Mouse (Mus musculus) heart, embryonic 13.5 days (tissue): ENCODE measurements at regions not wholly inside any gene's neighbourhood (a gene's known extent, or its start where the extent isn't known, plus 50 kb on each side); places are given as distances from the start of the nearest gene placed in this dataset.

ENCODE experiments used
- ATAC-seq: fragments of 200-750 bp; cut with Nextera tagmentation; 2 replicates; pipeline ENCODE4 v1.8.0; 2017; ENCODE audit warnings: moderate TSS enrichment; ENCODE audit not compliant: insufficient number of reproducible peaks, low FRiP score, low TSS enrichment; ENCODE audit errors: extremely low read depth
- H3K27ac ChIP-seq: fragments of 300-500 bp; sonication (generic); replicated peaks from 2 replicates; pipeline ENCODE4 v1.5.1; 2015; ENCODE audit warnings: moderate library complexity, mild to moderate bottlenecking, inconsistent platforms
- H3K27me3 ChIP-seq: fragments of 300-500 bp; sonication (generic); replicated peaks from 2 replicates; pipeline ENCODE4 v1.6.1; 2015; ENCODE audit warnings: mild to moderate bottlenecking, inconsistent platforms
- H3K36me3 ChIP-seq: fragments of 300-500 bp; sonication (generic); 2 replicates; pipeline ENCODE4 v1.6.1; 2015; ENCODE audit warnings: mild to moderate bottlenecking, inconsistent platforms
- H3K4me1 ChIP-seq: fragments of 300-500 bp; sonication (generic); 2 replicates; pipeline ENCODE4 v1.6.1; 2015; ENCODE audit warnings: inconsistent platforms
- H3K4me2 ChIP-seq: fragments of 300-500 bp; sonication (generic); 2 replicates; pipeline ENCODE4 v1.6.1; 2015; ENCODE audit warnings: inconsistent platforms, mild to moderate bottlenecking, moderate library complexity
- H3K4me3 ChIP-seq: fragments of 300-500 bp; sonication (generic); 2 replicates; pipeline ENCODE4 v1.5.1; 2015; ENCODE audit warnings: moderate library complexity, mild to moderate bottlenecking, inconsistent platforms
- H3K9ac ChIP-seq: fragments of 300-500 bp; sonication (generic); 2 replicates; pipeline ENCODE4 v1.6.1; 2015; ENCODE audit warnings: inconsistent platforms, mild to moderate bottlenecking, moderate library complexity
- H3K9me3 ChIP-seq: fragments of 300-500 bp; sonication (generic); 2 replicates; pipeline ENCODE4 v1.6.1; 2016; ENCODE audit warnings: inconsistent platforms
- whole genome bisulfite sequencing: fragments of 180-500 bp; shearing (Covaris S2); methylation state at CpG from one replicate; pipeline ENCODE4 v1.1.7; 2015; ENCODE audit warnings: mixed read lengths; 5-methylcytosine and 5-hydroxymethylcytosine counted together

- no peak overlapping the region for H3K4me3 ChIP-seq
- H3K36me3 ChIP-seq = no peaks in the 10 kb centered on the region
- WGBS = 78% methylated on average over 5 of the region's 5 CpGs
- ATAC-seq = no peak
- no peaks in the 10 kb centered on the region for H3K9me3 ChIP-seq
- H3K27me3 ChIP-seq = no peaks in the 10 kb centered on the region
- H3K27ac ChIP-seq = no peak overlapping the region
- no peak overlapping the region for H3K9ac ChIP-seq
- H3K4me1 ChIP-seq = no peaks in the 10 kb centered on the region
- no peak overlapping the region for H3K4me2 ChIP-seq
These were observed 2942.3 kb upstream of the Gm7489 start for GRCm38 (mm10) chr15:50942429-50942828.

GRCm38 (mm10) chr15:50944976-50945375 is 2939.7 kb upstream of the Gm7489 start:
- Histone ChIP-seq H3K4me3 (no peak overlapping the region), H3K9ac (no peak overlapping the region), H3K27ac (no peak overlapping the region), H3K9me3 (no peaks in the 10 kb centered on the region), H3K4me1 (no peaks in the 10 kb centered on the region), H3K27me3 (no peaks in the 10 kb centered on the region), H3K36me3 (no peaks in the 10 kb centered on the region), H3K4me2 (no peak overlapping the region)
- ATAC-seq = no peak
- 88% methylated on average over 4 of the region's 4 CpGs for WGBS

GRCm38 (mm10) chr15:50959109-50959508 is 2925.6 kb upstream of the Gm7489 start:
- ATAC-seq = no peak
- H3K27ac ChIP-seq = no peak overlapping the region
- no peaks in the 10 kb centered on the region for H3K9me3 ChIP-seq
- H3K9ac ChIP-seq = no peak overlapping the region
- 67% methylated on average over 3 of the region's 3 CpGs for WGBS
- H3K36me3 ChIP-seq = no peaks in the 10 kb centered on the region
- no peaks in the 10 kb centered on the region for H3K27me3 ChIP-seq
- no peak overlapping the region for H3K4me2 ChIP-seq
- H3K4me3 ChIP-seq = no peak overlapping the region
- H3K4me1 ChIP-seq = no peaks in the 10 kb centered on the region

GRCm38 (mm10) chr15:50963606-50964005 is 2921.1 kb upstream of the Gm7489 start:
- Histone ChIP-seq H3K9ac (no peak overlapping the region), H3K27ac (no peak overlapping the region), H3K4me2 (no peak overlapping the region), H3K27me3 (no peaks in the 10 kb centered on the region), H3K4me1 (no peaks in the 10 kb centered on the region), H3K4me3 (no peak overlapping the region), H3K36me3 (no peaks in the 10 kb centered on the region), H3K9me3 (no peaks in the 10 kb centered on the region)
- ATAC-seq = no peak
- 74% methylated on average over 5 of the region's 5 CpGs for WGBS

- WGBS = 80% methylated on average over 2 of the region's 2 CpGs
- no peak overlapping the region for H3K4me2 ChIP-seq
- H3K27ac ChIP-seq = no peak overlapping the region
- H3K4me3 ChIP-seq = no peak overlapping the region
- ATAC-seq = no peak
- no peaks in the 10 kb centered on the region for H3K9me3 ChIP-seq
- no peaks in the 10 kb centered on the region for H3K27me3 ChIP-seq
- no peak overlapping the region for H3K9ac ChIP-seq
- H3K4me1 ChIP-seq = no peaks in the 10 kb centered on the region
- no peaks in the 10 kb centered on the region for H3K36me3 ChIP-seq
These were observed 2920.5 kb upstream of the Gm7489 start for GRCm38 (mm10) chr15:50964236-50964635.

GRCm38 (mm10) chr15:50967176-50967575 is 2917.5 kb upstream of the Gm7489 start:
- Histone ChIP-seq H3K4me1 (no peaks in the 10 kb centered on the region), H3K36me3 (no peaks in the 10 kb centered on the region), H3K27me3 (no peaks in the 10 kb centered on the region), H3K9ac (no peak overlapping the region), H3K4me2 (no peak overlapping the region), H3K27ac (no peak overlapping the region), H3K4me3 (no peak overlapping the region), H3K9me3 (no peaks in the 10 kb centered on the region)
- no peak for ATAC-seq
- 64% methylated on average over 2 of the region's 2 CpGs for WGBS

- Histone ChIP-seq H3K36me3 (no peaks in the 10 kb centered on the region), H3K27me3 (no peaks in the 10 kb centered on the region), H3K9me3 (no peaks in the 10 kb centered on the region), H3K27ac (no peak overlapping the region), H3K4me2 (no peak overlapping the region), H3K9ac (no peak overlapping the region), H3K4me3 (no peak overlapping the region), H3K4me1 (0 out of 2 replicates have a peak, but pooled peaks cover 4% of the 10 kb centered on the region)
- no peak for ATAC-seq
- 48% methylated on average over 4 of the region's 4 CpGs for whole genome bisulfite sequencing
These were observed 2914.1 kb upstream of the Gm7489 start for GRCm38 (mm10) chr15:50970637-50971036.

GRCm38 (mm10) chr15:50972593-50972992 is 2912.1 kb upstream of the Gm7489 start:
- Histone ChIP-seq H3K27ac (no peak overlapping the region), H3K36me3 (no peaks in the 10 kb centered on the region), H3K4me2 (no peak overlapping the region), H3K9ac (no peak overlapping the region), H3K4me1 (0 out of 2 replicates have a peak, but pooled peaks cover 4% of the 10 kb centered on the region), H3K27me3 (no peaks in the 10 kb centered on the region), H3K9me3 (no peaks in the 10 kb centered on the region), H3K4me3 (no peak overlapping the region)
- no peak for ATAC-seq
- 85% methylated on average over 13 of the region's 13 CpGs for WGBS

- Histone ChIP-seq H3K4me3 (no peak overlapping the region), H3K4me1 (0 out of 2 replicates have a peak, but pooled peaks cover 4% of the 10 kb centered on the region), H3K4me2 (no peak overlapping the region), H3K27ac (no peak overlapping the region), H3K36me3 (no peaks in the 10 kb centered on the region), H3K9ac (no peak overlapping the region), H3K9me3 (no peaks in the 10 kb centered on the region), H3K27me3 (no peaks in the 10 kb centered on the region)
- 60% methylated on average over 9 of the region's 9 CpGs for WGBS
- no peak for ATAC-seq
These were observed 2910.5 kb upstream of the Gm7489 start for GRCm38 (mm10) chr15:50974002-50974754.

GRCm38 (mm10) chr15:50989457-50989856 is 2895.2 kb upstream of the Gm7489 start:
- Histone ChIP-seq H3K4me3 (no peak overlapping the region), H3K9me3 (no peaks in the 10 kb centered on the region), H3K27ac (no peak overlapping the region), H3K9ac (no peak overlapping the region), H3K4me1 (0 out of 2 replicates have a peak, but pooled peaks cover 4% of the 10 kb centered on the region), H3K4me2 (no peak overlapping the region), H3K36me3 (no peaks in the 10 kb centered on the region), H3K27me3 (no peaks in the 10 kb centered on the region)
- 76% methylated on average over 4 of the region's 4 CpGs for WGBS
- no peak for ATAC-seq

- H3K27me3 ChIP-seq = no peaks in the 10 kb centered on the region
- H3K36me3 ChIP-seq = no peaks in the 10 kb centered on the region
- WGBS = 40% methylated on average over 4 of the region's 4 CpGs
- H3K9ac ChIP-seq = no peak overlapping the region
- H3K4me3 ChIP-seq = no peak overlapping the region
- no peaks in the 10 kb centered on the region for H3K9me3 ChIP-seq
- ATAC-seq = no peak
- 0 out of 2 replicates have a peak, but pooled peaks cover 4% of the 10 kb centered on the region for H3K4me1 ChIP-seq
- no peak overlapping the region for H3K4me2 ChIP-seq
- no peak overlapping the region for H3K27ac ChIP-seq
These were observed 2893.0 kb upstream of the Gm7489 start for GRCm38 (mm10) chr15:50991667-50992066.

- Histone ChIP-seq H3K27ac (no peak overlapping the region), H3K27me3 (no peaks in the 10 kb centered on the region), H3K4me1 (peaks cover 5% of the 10 kb centered on the region; the same call in 1 of the 2 replicates), H3K36me3 (no peaks in the 10 kb centered on the region), H3K4me3 (no peak overlapping the region), H3K9me3 (no peaks in the 10 kb centered on the region), H3K9ac (no peak overlapping the region), H3K4me2 (no peak overlapping the region)
- ATAC-seq = no peak
- WGBS = 56% methylated on average over 2 of the region's 2 CpGs
These were observed 2892.5 kb upstream of the Gm7489 start for GRCm38 (mm10) chr15:50992246-50992645.
